Mouse (Mus musculus) inflammation-experienced regulatory T-cells, adult 16 weeks (primary cell): Measurements from ENCODE around the gene Bcan. TPM values are rescaled to one million over a fixed set of nuclear protein-coding genes. Genes with fewer than 3 reads are reported as not detected.

Experiments
- polyA plus RNA-seq: library from polyadenylated mRNA; unstranded; fragments of 100-300 nt; shearing (Covaris generic); gene quantifications from one replicate; pipeline ENCODE4 v1.2.1, GENCODE M21; 2017

Bcan gene
- not detected for polyA plus RNA-seq

DNA sequence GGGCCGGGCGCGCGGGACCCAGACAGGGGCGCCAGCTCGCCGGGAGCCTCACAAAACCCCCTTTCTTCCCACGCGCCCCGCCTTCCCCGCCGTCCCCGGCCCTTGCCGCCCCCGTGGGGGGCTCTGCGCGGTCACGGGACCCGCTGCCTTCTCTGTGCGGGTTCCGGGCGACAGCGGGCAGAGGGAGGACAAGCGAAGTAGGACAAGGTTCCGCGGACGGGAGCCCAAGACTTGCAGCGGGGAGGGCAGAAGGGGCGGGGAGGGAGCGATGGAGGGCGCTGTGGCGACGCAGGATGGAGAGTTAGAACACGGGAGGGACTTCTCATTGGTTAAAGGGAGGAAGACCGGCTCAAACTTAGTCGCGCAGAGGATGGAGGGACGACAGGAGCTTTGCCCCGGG is at the start of gene Bcan:
Bcan (minus strand) TSS at position 50 of the 400 bp plus-strand sequence.

GRCm38 (mm10) chr3:88042661-88043421 is 42.8 kb upstream of the Bcan start, which contains the start of gene Gpatch4:
Gene Gpatch4 (plus strand): TSS chr3:88043108.

GRCm38 (mm10) chr3:88027434-88028186 is 27.6 kb upstream of the Bcan start, which contains the start of gene Hapln2:
Gene Hapln2 (minus strand): TSS chr3:88027583.

DNA sequence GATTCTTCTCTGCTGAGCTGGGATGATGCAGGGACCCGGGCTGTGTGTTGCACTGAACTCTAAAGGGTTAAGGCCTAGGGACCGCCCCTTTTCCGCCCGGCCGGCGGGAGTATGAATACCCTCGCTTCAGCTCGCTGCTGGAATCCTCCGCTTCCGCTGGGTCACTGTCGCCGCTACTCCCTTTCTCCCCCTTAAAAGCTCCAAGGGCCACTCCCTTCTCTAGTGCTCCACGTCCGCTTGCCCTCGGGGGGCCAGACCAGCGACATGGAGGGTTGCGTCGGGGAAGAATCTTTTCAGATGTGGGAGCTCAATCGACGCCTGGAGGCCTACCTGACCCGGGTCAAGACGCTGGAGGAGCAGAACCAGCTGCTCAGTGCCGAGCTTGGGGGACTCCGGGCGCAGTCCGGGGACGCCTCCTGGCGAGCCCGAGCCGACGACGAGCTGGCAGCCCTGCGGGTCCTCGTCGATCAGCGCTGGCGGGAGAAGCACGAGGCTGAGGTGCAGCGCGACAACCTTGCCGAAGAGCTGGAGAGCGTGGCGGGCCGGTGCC is 29.0 kb downstream of the Bcan start, which contains the start of gene Nes:
Nes (plus strand) TSS at position 140 of the 550 bp plus-strand sequence.

DNA sequence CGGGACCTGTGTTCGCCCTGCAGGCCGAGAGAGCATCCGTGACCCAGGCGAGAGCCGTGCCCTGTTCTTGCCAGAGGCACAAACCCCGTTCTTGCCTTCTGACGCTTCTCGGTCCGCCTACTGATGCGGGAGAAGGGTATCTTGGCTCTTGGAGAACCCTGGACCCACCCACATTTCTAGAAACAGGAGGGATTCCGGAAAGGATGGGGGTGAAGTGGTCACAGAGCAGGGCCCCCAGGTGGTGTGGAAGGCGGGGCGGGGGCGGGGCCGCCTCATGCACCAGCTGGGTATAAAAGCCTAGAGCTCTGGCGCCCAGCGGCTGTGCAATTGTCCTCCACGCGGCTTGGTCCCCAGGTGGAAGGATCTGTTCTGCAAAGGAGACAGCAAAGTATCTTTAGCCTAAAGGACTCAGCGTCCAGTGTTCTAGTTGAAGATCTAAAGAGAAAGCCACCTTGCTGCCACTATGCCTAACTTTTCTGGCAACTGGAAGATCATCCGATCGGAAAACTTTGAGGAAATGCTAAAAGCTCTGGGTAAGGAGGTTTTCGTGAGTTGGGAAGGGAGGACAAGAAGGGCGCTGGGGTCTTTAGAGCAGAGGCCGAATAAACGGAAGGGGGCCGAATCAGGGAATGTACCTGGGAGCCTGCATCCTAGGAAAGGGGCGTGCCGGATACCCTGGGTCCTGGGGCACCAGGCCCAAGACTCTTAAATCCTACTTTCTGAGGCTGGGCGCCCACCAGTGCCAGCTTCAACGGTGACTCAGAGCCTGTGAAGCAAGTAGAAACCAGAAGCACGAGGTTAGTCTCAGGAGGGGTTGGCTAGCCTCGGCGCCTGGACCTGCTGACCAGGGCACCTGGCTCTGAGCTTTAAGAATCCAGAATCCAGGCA is 51.4 kb downstream of the Bcan start, which contains the start of gene Crabp2:
Crabp2 (plus strand) TSS at position 289 of the 888 bp plus-strand sequence.

Other genes starting within 250 kb of the Bcan start
- 0.11 TPM for gene Ntrk1, start 205.1 kb downstream of the Bcan start, polyA plus RNA-seq
- gene Insrr, start 203.3 kb downstream of the Bcan start, polyA plus RNA-seq, result 0.98 TPM
- 160 TPM for gene Pear1, start 175.9 kb downstream of the Bcan start, polyA plus RNA-seq
- 313 TPM for gene Sh2d2a, start 153.5 kb downstream of the Bcan start, polyA plus RNA-seq
- 13.7 TPM for gene Prcc, start 114.6 kb downstream of the Bcan start, polyA plus RNA-seq
- gene Hdgf, start 93.9 kb downstream of the Bcan start, polyA plus RNA-seq, result 29.0 TPM
- 128 TPM for gene Mrpl24, start 80.7 kb downstream of the Bcan start, polyA plus RNA-seq
- gene Isg20l2, start 69.9 kb downstream of the Bcan start, polyA plus RNA-seq, result 9.4 TPM
- 26.0 TPM for gene Rrnad1, start 69.5 kb downstream of the Bcan start, polyA plus RNA-seq
- not detected for gene Crabp2, start 51.6 kb downstream of the Bcan start, polyA plus RNA-seq
- not detected for gene Nes, start 29.2 kb downstream of the Bcan start, polyA plus RNA-seq
- not detected for gene Hapln2, start 27.4 kb upstream of the Bcan start, polyA plus RNA-seq
- 36.8 TPM for gene Gpatch4, start 42.9 kb upstream of the Bcan start, polyA plus RNA-seq
- 109 TPM for gene Naxe, start 58.3 kb upstream of the Bcan start, polyA plus RNA-seq
- not detected for gene Ttc24, start 78.1 kb upstream of the Bcan start, polyA plus RNA-seq
- gene Iqgap3, start 81.7 kb upstream of the Bcan start, polyA plus RNA-seq, result 0.85 TPM
- gene Mef2d, start 142.1 kb upstream of the Bcan start, polyA plus RNA-seq, result 25.6 TPM